Mouse (Mus musculus): ENCODE data around the gene Rgs6.

Gene Rgs6

GRCm38 (mm10) chr12:83180561-83180960 is 592.5 kb downstream of the Rgs6 start:
- DNase-seq (ENCODE audit: low spot score in 2 of 2), result no peak

- DNase-seq (ENCODE audit: low spot score in 2 of 2), result no peak
Measured at GRCm38 (mm10) chr12:83201674-83202073, 613.6 kb downstream of the Rgs6 start.

- no peak for DNase-seq (ENCODE audit: low spot score in 2 of 2)
Measured at GRCm38 (mm10) chr12:83204361-83204760, 616.3 kb downstream of the Rgs6 start.

GRCm38 (mm10) chr12:83206866-83207265 is 618.8 kb downstream of the Rgs6 start:
- DNase-seq (ENCODE audit: low spot score in 2 of 2), result no peak

GRCm38 (mm10) chr12:83207481-83207880 is 619.4 kb downstream of the Rgs6 start:
- DNase-seq (ENCODE audit: low spot score in 2 of 2), result no peak

- no peak for DNase-seq (ENCODE audit: low spot score in 2 of 2)
Measured at GRCm38 (mm10) chr12:83208011-83208410, 619.9 kb downstream of the Rgs6 start.

GRCm38 (mm10) chr12:83208841-83209240 is 620.7 kb downstream of the Rgs6 start:
- DNase-seq (ENCODE audit: low spot score in 2 of 2), result no peak

GRCm38 (mm10) chr12:83209461-83209860 is 621.4 kb downstream of the Rgs6 start:
- no peak for DNase-seq (ENCODE audit: low spot score in 2 of 2)

GRCm38 (mm10) chr12:83210294-83210693 is 622.2 kb downstream of the Rgs6 start:
- no peak for DNase-seq (ENCODE audit: low spot score in 2 of 2)

GRCm38 (mm10) chr12:83210735-83211134 is 622.6 kb downstream of the Rgs6 start:
- no peak for DNase-seq (ENCODE audit: low spot score in 2 of 2)

GRCm38 (mm10) chr12:83211146-83211822 is 623.2 kb downstream of the Rgs6 start:
- no peak for DNase-seq (ENCODE audit: low spot score in 2 of 2)

Measured in spleen, postnatal 36 days (tissue).